Mouse (Mus musculus): ENCODE results near the gene Kcnb1.

GRCm38 (mm10) chr2:167118046-167118445 is 71.9 kb downstream of the Kcnb1 start:
- TF ChIP-seq CTCF (IDR thresholded peaks at IDR 0.05; ENCODE audit: low read depth): no peak
- no peak for TF ChIP-seq EP300 (IDR thresholded peaks at IDR 0.05; ENCODE audit: low read depth)
